Comparison of ENCODE assay signal across 19 mouse cellular contexts in the genomic region with DNA sequence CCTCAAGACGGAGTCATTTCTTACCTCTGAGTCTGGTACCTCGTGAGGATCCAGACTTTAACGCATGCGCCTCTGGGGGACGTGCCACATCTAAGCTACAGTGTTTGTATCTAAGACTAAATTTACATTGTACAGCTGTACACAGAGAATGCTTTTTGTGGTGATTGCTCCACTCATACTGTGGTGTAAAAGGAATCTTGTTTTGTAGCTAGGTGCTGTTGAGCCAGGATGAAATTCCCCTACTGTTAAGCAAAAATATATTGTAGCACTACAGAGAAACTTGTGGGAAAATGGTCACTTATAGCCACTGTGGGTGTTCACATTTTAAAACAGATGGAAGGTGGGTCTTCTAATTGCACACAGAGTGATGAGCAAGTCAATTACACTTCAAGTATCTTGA.
"Had no signal": no experiment of that assay in that cellular context is flagged by ENCODE, and none has a peak within 500 bp of the region (broad histone marks: within the 10 kb centered on the region; RNA-seq: fewer than 3 reads in every experiment).

No protein-coding gene starts in this region.

- ATAC-seq: hindbrain, embryonic 16.5 days; inflammation-experienced regulatory T-cells, adult 6 months; intestine, embryonic 15.5 days; intestine, postnatal 0 days; liver, embryonic 12.5 days had no signal

- DNase-seq: gastrocnemius, postnatal 14 days; gastrocnemius, postnatal 36 days; heart, adult 11 months; heart, adult 2 months; heart, postnatal 10 days; heart, postnatal 4 days; kidney, adult 18-20 months; kidney, adult 8-10 months; kidney, postnatal 10 days; kidney, postnatal 25 days; kidney, postnatal 4 days; layer of hippocampus, adult 9-11 months; layer of hippocampus, postnatal 36 days; left cerebral cortex, postnatal 4 days had no signal
